Mouse (Mus musculus): ENCODE measurements at regions not wholly inside any gene's neighbourhood (a gene's known extent, or its start where the extent isn't known, plus 50 kb on each side); places are given as distances from the start of the nearest gene placed in this dataset.

GRCm38 (mm10) chr4:105326989-105327388 is 169.8 kb downstream of the Plpp3 start:
- no peak for DNase-seq (ENCODE audit: low spot score in 2 of 2)

- no peak for DNase-seq (ENCODE audit: low spot score in 2 of 2)
Observed at GRCm38 (mm10) chr4:105327711-105328471, 170.7 kb downstream of the Plpp3 start.

- DNase-seq (ENCODE audit: low spot score in 2 of 2) = no peak
Observed at GRCm38 (mm10) chr4:105328776-105329175, 171.6 kb downstream of the Plpp3 start.

GRCm38 (mm10) chr4:105332081-105332480 is 174.9 kb downstream of the Plpp3 start:
- DNase-seq (ENCODE audit: low spot score in 2 of 2) = no peak

- DNase-seq (ENCODE audit: low spot score in 2 of 2) = no peak
Observed at GRCm38 (mm10) chr4:105335872-105336271, 178.7 kb downstream of the Plpp3 start.

- DNase-seq (ENCODE audit: low spot score in 2 of 2) = no peak
Observed at GRCm38 (mm10) chr4:105336557-105336956, 179.4 kb downstream of the Plpp3 start.

GRCm38 (mm10) chr4:105338131-105338530 is 181.0 kb downstream of the Plpp3 start:
- no peak for DNase-seq (ENCODE audit: low spot score in 2 of 2)

GRCm38 (mm10) chr4:105338861-105339260 is 181.7 kb downstream of the Plpp3 start:
- peak in 1 of 2 experiments; percentile 17 for DNase-seq (ENCODE audit: low spot score in 2 of 2)

GRCm38 (mm10) chr4:105341274-105341673 is 184.1 kb downstream of the Plpp3 start:
- no peak for DNase-seq (ENCODE audit: low spot score in 2 of 2)

- no peak for DNase-seq (ENCODE audit: low spot score in 2 of 2)
Observed at GRCm38 (mm10) chr4:105346846-105347245, 189.7 kb downstream of the Plpp3 start.

GRCm38 (mm10) chr4:105347911-105348310 is 190.8 kb downstream of the Plpp3 start:
- DNase-seq (ENCODE audit: low spot score in 2 of 2) = no peak

- DNase-seq (ENCODE audit: low spot score in 2 of 2) = no peak
Observed at GRCm38 (mm10) chr4:105349316-105350207, 192.4 kb downstream of the Plpp3 start.

- no peak for DNase-seq (ENCODE audit: low spot score in 2 of 2)
Observed at GRCm38 (mm10) chr4:105352342-105352741, 195.2 kb downstream of the Plpp3 start.

GRCm38 (mm10) chr4:105352953-105353352 is 195.8 kb downstream of the Plpp3 start:
- no peak for DNase-seq (ENCODE audit: low spot score in 2 of 2)

GRCm38 (mm10) chr4:105354097-105354496 is 196.9 kb downstream of the Plpp3 start:
- no peak for DNase-seq (ENCODE audit: low spot score in 2 of 2)

- no peak for DNase-seq (ENCODE audit: low spot score in 2 of 2)
Observed at GRCm38 (mm10) chr4:105356616-105357015, 199.5 kb downstream of the Plpp3 start.

GRCm38 (mm10) chr4:105358725-105359124 is 201.6 kb downstream of the Plpp3 start:
- DNase-seq (ENCODE audit: low spot score in 2 of 2) = no peak

- DNase-seq (ENCODE audit: low spot score in 2 of 2) = peak in 1 of 2 experiments; percentile 39
Observed at GRCm38 (mm10) chr4:105364496-105364895, 207.3 kb downstream of the Plpp3 start.

GRCm38 (mm10) chr4:105365076-105365475 is 207.9 kb downstream of the Plpp3 start:
- no peak for DNase-seq (ENCODE audit: low spot score in 2 of 2)

- no peak for DNase-seq (ENCODE audit: low spot score in 2 of 2)
Observed at GRCm38 (mm10) chr4:105376591-105376990, 219.4 kb downstream of the Plpp3 start.

GRCm38 (mm10) chr4:105377469-105378187 is 220.5 kb downstream of the Plpp3 start:
- DNase-seq (ENCODE audit: low spot score in 2 of 2) = no peak

All from layer of hippocampus, postnatal 14 days (tissue).